Mouse (Mus musculus) WW6 (cell line): Measurements from ENCODE around the gene Sema4b.
A peak's percentile ranks its signal among the peaks of the same experiment; 100 is the strongest.

Source experiments
- DNase-seq: peaks from one replicate; pipeline ENCODE4 v3.0.0-alpha.2; 2013; ENCODE audit warnings: low read depth, low spot score

Sema4b gene

GRCm38 (mm10) chr7:80186531-80187296, at the start of gene Sema4b:
Gene Sema4b (plus strand): TSS chr7:80186841.
- DNase-seq = no peak

GRCm38 (mm10) chr7:80138375-80138774, 48.3 kb upstream of the Sema4b start:
- no peak for DNase-seq

GRCm38 (mm10) chr7:80140815-80141214, 45.8 kb upstream of the Sema4b start:
- no peak for DNase-seq

GRCm38 (mm10) chr7:80143331-80144273, 43.0 kb upstream of the Sema4b start:
- no peak for DNase-seq

GRCm38 (mm10) chr7:80144695-80145094, 41.9 kb upstream of the Sema4b start:
- DNase-seq = no peak

- no peak for DNase-seq
Observed at GRCm38 (mm10) chr7:80146077-80146476, 40.6 kb upstream of the Sema4b start.

- no peak for DNase-seq
Observed at GRCm38 (mm10) chr7:80149356-80149755, 37.3 kb upstream of the Sema4b start.

GRCm38 (mm10) chr7:80152152-80152551, 34.5 kb upstream of the Sema4b start:
- peak; percentile 86 for DNase-seq

GRCm38 (mm10) chr7:80152756-80153155, 33.9 kb upstream of the Sema4b start:
- no peak for DNase-seq

- no peak for DNase-seq
Observed at GRCm38 (mm10) chr7:80154689-80155088, 32.0 kb upstream of the Sema4b start.

- peak; percentile 56 for DNase-seq
Observed at GRCm38 (mm10) chr7:80156711-80157227, 29.9 kb upstream of the Sema4b start.

- no peak for DNase-seq
Observed at GRCm38 (mm10) chr7:80158496-80159268, 28.0 kb upstream of the Sema4b start.

- DNase-seq = no peak
Observed at GRCm38 (mm10) chr7:80160293-80160944, 26.2 kb upstream of the Sema4b start.

- no peak for DNase-seq
Observed at GRCm38 (mm10) chr7:80160945-80161306, 25.7 kb upstream of the Sema4b start.

- no peak for DNase-seq
Observed at GRCm38 (mm10) chr7:80165432-80165831, 21.2 kb upstream of the Sema4b start.

- no peak for DNase-seq
Observed at GRCm38 (mm10) chr7:80166740-80167139, 19.9 kb upstream of the Sema4b start.

GRCm38 (mm10) chr7:80169847-80170246, 16.8 kb upstream of the Sema4b start:
- no peak for DNase-seq

- no peak for DNase-seq
Observed at GRCm38 (mm10) chr7:80171345-80171744, 15.3 kb upstream of the Sema4b start.

GRCm38 (mm10) chr7:80172069-80172956, 14.3 kb upstream of the Sema4b start:
- DNase-seq = no peak

GRCm38 (mm10) chr7:80176159-80176558, 10.5 kb upstream of the Sema4b start:
- no peak for DNase-seq
